Mouse (Mus musculus) thymus, postnatal 0 days (tissue): ENCODE measurements around the gene Snrpa1. TPM values are rescaled to one million over a fixed set of nuclear protein-coding genes. Genes with fewer than 3 reads are reported as not detected.

Experiments used
- DNase-seq: peaks from one replicate; pipeline ENCODE4 v3.0.0-alpha.2; 2015; ENCODE audit warnings: low spot score
- polyA plus RNA-seq: library from polyadenylated mRNA; unstranded; fragments of >200 nt; fragmentation: Nextera tagmentation; extraction: Ambion mirVana; gene quantifications from 2 replicates; pipeline ENCODE4 v1.2.1, GENCODE M21; 2015

Snrpa1 gene
- polyA plus RNA-seq, 1 experiment from 2014 or later, result 189 TPM

DNA sequence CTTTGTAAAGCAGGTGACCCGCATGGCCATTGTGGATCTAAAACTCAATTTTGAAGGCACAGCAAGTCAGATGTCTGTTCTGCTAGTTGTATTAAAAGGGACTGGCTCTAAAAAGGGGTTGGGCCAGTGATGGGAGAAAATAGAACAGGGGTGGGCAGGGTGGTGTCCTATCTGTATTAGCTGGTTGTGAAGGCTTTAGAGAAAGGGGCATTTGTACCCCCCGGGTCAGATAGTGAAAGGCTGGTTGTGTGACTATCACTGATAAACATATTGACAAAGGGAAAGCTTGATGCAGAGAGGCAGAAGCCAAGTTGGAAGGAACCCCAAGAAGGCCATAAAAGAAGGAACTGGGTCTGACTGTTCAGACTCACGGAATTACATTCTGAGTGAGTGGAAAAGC is 54.8 kb downstream of the Snrpa1 start:
- DNase-seq, result no peak

DNA sequence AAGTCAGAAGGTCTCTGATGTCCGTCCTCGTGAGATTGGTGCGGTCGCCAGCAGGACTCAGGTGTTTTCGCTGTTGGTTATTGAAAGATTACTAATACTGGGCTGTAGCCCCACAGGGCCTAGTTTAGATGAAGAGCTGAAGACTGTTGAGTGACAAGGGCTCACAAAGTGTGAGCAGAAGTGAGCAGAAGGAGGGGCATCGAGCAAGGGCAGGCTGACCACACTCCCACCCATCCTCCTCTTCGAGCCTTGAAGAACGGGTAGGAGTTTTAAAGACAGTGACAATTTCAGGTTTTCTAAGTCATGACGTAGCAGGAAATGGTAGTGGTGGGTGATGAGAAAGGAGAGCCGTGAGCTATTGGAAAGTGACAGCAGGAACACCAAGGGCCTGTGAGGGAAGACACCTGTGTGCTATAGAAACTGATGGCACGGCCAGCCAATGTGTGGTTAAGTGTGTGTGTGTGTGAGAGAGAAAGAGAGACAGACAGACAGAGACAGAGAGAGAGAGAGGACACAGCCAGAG is 57.1 kb downstream of the Snrpa1 start:
- peak; percentile 60 for DNase-seq

DNA sequence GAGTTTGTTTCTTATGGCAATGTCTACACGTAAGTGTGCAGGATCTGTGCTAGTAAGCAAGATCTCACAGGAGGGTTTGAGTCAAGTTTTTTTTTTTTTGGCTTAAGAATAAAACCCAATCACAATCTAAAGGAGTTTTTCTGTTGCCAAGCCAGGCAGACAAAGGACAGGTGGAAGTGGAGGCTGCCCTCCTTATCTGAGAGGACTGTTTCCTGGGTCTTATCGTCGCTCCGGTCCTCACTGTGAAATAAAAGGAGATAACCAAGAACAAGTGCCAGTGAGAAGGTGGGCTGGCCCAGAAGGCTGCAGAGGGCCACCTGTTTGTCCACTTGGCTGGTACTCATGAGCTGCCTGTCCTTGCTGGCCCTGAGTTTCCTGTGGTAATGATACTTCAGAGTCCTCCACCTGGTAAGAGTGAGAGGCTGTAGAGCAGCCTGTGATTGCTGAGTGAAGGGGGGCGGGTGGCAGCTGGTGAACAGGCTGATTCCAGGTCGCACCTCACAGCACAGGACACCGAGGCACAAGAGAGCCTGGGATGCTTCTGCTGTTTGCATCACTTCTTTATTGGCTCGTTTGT is 58.2 kb downstream of the Snrpa1 start:
- DNase-seq, result peak; percentile 12

DNA sequence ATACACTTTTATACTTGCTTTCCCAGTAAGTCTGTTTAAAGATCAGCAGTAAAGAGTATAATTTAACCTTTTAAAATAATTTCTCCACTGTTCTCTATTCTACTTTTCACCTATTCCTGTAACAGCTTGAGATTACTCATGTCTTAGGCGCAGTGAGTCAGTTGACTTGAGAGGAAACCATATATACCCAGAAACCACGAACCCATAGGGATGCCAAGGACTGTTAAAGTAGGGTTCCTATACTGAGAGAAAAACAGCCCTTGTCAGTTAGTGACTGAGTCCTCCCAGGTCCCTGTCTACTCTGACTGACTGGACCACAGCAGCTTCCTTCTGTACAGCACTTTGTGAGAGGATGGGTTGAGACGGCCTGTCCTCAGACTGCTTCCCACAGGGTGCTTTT is 59.2 kb downstream of the Snrpa1 start:
- peak; percentile 11 for DNase-seq

DNA sequence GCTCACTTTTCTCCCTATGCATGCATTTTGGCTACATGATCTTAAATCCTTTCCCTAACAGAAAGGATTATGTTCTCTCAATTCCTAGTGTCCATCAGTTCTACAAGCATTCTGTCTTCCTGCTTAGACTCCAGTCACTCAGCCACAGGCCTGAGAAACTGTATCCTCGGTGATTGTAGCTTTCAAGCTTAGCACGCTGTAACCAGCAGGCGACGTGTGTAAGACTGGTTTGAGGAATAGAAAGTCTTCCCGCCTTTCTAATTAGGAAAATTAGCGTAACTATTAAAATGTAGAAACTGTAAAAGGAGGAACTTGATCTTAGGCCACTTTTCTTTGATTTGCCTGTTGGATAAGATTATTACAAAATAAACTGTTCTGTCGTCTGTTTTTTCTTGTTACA is 60.0 kb downstream of the Snrpa1 start:
- DNase-seq, result no peak

DNA sequence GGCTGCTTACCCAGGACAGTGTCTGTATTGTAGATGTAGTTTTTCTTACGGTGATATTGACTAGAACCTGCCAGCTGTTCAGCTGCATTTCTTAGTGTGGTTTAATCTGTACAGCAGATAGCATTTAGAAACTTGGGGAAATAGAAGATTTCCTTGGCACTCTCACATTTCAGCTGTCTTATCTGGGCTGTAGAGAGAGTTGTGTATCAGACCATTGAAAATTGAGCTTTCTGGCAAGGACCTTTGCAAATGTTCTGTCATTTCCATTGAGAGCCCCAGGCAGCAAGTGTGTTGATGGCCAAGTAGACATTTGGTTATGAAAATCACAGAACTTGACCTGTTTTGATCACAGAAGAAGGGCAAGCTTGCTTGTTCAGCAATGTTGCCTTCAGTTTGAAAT is 61.3 kb downstream of the Snrpa1 start:
- no peak for DNase-seq

DNA sequence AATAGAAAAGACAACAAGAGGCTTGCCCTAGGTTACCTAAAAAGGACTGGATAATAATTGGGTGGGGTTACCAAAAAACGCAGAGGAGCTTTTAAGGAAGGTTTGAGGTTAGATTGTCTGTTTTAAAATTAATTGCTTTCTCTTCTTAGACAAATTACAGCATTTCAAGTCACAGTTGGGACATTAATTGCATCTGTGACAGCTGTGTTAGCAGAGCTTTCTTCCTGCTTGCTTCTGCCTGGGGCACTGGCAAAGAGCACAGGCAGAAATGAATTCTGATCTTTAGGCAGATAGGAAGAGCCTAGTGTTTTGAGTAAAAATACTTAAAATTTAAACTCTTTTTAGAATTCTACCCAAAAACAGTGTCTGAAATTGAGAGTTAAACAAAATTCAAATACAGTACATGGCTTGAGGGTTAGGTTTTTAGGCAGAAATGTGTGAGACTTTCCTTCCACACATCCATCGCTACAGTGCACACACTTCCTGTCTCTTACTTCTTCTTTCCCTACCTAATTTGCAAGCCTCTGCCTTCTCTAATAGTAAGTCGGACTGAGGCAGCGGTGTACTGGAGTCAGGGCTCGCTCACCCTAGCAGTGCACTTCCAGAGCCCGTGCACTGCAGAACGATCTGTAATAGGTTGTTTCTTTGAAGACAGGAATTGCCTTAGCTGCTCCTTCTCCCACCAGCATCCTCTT is 62.0 kb downstream of the Snrpa1 start:
- DNase-seq, result no peak

Other genes with a start within 250 kb of the Snrpa1 start
- gene Pcsk6, start 197.3 kb upstream of the Snrpa1 start, polyA plus RNA-seq, result 0.93 and 1.2 TPM in 2 replicates
- gene Gm45213, start 15.4 kb upstream of the Snrpa1 start, polyA plus RNA-seq, result not detected in 2 replicates
- gene Selenos, start 20.6 kb downstream of the Snrpa1 start, polyA plus RNA-seq, result 94.8 and 98.4 TPM in 2 replicates
- gene Chsy1, start 50.5 kb downstream of the Snrpa1 start, polyA plus RNA-seq, result 8.7 and 12.1 TPM in 2 replicates